Mouse (Mus musculus): ENCODE data around the gene Ppard. TPM values are rescaled to one million over a fixed set of nuclear protein-coding genes. Genes with fewer than 3 reads are reported as not detected.
A peak's percentile ranks its signal among the peaks of the same experiment; 100 is the strongest.
"Not testable (repeated sequence)": the region's sequence is repeated elsewhere in the genome, so short reads cannot be mapped to it uniquely, and the experiment has no call there.

Gene Ppard
- 2.3 and 3.0 TPM in 2 replicates for polyA plus RNA-seq (2015; fragmentation: Nextera tagmentation; extraction: Ambion mirVana)

GRCm38 (mm10) chr17:28232475-28233060 is at the start of gene Ppard:
Gene Ppard, plus strand, starts transcription at chr17:28232700.
- peak; percentile 98 for DNase-seq (ENCODE audit: low spot score)

DNA sequence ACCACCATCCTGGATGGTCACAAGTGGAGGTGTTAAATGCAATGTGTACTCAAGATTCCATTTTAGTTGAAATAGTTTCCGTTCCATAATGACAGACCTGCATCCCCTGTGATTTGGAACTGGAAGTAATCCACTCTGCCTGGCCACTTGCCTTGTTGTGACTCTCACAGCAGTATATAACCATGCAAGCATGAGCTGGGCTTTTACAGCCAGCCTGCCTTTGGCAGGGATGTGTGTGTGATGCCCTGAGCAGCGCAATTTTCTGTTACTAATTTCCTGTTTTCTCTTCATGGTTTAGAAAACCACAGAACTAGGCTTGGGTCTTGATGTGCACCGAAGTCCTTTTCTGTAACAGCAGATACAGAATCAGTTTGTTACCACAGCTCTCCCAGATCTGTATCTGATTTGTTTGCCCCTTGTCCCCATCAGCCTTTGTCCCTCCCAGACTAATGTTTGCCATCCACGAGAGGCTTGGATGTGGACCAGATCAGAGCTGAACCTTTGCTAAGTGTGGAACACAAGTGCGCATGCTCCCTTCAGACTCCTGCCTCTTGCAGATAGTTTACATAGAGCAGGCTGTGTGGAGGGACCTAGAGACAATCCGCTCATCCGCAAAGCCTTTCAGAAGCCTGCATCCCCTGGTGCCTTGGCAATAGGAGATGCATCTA is 47.4 kb upstream of the Ppard start:
- DNase-seq (ENCODE audit: low spot score): no peak

- no peak for DNase-seq (ENCODE audit: low spot score)
These were observed 44.2 kb upstream of the Ppard start for GRCm38 (mm10) chr17:28188313-28188712.

GRCm38 (mm10) chr17:28192754-28193153 is 39.7 kb upstream of the Ppard start:
- no peak for DNase-seq (ENCODE audit: low spot score)

GRCm38 (mm10) chr17:28193559-28193958 is 38.9 kb upstream of the Ppard start:
- no peak for DNase-seq (ENCODE audit: low spot score)

DNA sequence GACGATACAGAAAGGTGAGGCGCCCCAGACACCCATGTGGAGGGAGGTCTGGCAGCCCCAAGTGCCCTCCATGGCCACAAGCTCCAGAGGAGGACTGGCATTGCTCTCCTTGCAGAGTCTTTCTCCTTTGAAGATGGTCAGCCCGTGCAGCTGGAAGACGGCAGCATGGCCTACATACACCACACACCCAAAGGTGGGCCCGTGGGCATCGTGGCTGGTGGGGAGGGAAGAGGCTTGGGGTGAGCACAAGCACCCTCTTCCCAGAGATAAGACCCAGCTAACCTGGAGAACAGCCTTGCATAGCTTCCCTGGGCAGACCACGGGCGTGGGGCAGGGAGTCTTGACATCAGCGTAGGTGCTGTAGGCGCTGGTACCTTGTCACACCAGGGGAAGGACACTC is 37.5 kb upstream of the Ppard start:
- no peak for DNase-seq (ENCODE audit: low spot score)

- no peak for DNase-seq (ENCODE audit: low spot score)
These were observed 34.9 kb upstream of the Ppard start for GRCm38 (mm10) chr17:28197646-28198045.

GRCm38 (mm10) chr17:28201982-28202381 is 30.5 kb upstream of the Ppard start:
- DNase-seq (ENCODE audit: low spot score): no peak

GRCm38 (mm10) chr17:28204052-28204720 is 28.3 kb upstream of the Ppard start:
- peak; percentile 87 for DNase-seq (ENCODE audit: low spot score)

- DNase-seq (ENCODE audit: low spot score): no peak
These were observed 27.1 kb upstream of the Ppard start for GRCm38 (mm10) chr17:28205443-28205842.

DNA sequence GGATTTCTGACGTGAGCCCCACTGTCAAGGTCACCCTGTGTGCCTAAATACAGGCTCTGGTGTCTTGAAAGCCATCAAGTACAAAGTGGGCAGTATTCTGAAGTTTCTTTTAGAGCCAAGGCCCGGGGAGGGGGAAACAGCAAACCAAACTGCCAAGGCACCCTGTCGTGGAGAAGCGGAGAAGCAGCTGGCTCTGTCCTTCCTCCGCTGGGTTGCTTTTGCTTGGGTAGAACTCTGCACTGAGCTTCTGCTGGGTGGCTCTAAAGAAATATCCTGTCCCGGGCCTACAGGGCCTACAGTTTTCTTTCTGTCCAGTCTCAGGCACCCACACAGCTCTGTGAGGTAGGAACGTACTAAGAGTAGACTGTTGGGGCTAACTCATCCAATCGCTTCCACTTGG is 25.4 kb upstream of the Ppard start:
- DNase-seq (ENCODE audit: low spot score): peak; percentile 70

- peak; percentile 93 for DNase-seq (ENCODE audit: low spot score)
These were observed 24.7 kb upstream of the Ppard start, which contains the start of gene Def6 for GRCm38 (mm10) chr17:28207591-28208313. Gene Def6, plus strand, starts transcription at chr17:28207778.

DNA sequence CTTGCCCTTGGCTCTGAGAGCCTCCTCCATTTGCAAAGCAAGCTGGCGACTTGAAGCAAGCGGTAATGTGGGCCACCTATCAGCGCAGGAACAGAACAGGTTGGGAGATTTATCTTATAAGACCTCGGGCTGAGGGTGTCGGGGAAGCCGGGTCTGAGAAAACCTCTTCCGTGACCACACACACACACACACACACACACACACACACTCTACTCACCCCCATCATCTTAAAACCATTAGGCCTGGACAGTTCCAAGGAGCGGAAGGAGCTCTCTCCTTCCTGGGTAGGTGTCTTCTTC is 24.2 kb upstream of the Ppard start:
- no peak for DNase-seq (ENCODE audit: low spot score)

DNA sequence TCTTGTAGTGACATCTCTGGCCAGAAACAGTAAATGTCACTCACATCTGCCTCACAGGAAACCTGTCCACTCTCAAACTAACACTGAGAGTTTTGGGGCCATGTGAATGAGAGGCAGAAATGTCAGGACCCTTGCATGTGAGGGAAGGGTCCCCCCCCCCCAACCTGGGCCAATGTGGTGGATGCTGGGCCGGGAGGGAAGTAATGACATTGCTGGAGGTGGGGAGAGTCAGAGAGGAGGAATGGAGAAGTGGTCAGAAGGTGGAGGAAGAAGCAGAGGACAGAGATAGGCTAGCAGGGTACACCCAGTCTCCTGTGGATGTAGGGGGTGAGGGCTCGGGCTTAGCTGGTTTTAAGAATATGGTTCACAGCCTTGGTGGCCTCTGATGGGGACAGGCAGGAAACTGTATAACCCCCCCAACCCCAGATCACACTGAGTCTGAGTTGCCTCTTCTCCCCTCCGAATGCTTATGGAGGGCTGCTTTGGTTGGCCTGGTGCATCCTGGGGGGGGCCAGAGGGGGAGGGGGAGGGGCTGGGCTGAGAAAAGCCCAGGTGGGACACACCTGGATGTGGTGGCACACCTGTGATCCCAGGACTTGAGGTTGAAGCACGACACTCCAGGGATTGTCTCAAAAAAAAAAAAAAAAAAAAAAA is 22.9 kb upstream of the Ppard start:
- DNase-seq (ENCODE audit: low spot score): peak; percentile 71

- DNase-seq (ENCODE audit: low spot score): peak; percentile 90
These were observed 20.6 kb upstream of the Ppard start for GRCm38 (mm10) chr17:28211921-28212341.

GRCm38 (mm10) chr17:28212391-28212790 is 20.1 kb upstream of the Ppard start:
- DNase-seq (ENCODE audit: low spot score): no peak

DNA sequence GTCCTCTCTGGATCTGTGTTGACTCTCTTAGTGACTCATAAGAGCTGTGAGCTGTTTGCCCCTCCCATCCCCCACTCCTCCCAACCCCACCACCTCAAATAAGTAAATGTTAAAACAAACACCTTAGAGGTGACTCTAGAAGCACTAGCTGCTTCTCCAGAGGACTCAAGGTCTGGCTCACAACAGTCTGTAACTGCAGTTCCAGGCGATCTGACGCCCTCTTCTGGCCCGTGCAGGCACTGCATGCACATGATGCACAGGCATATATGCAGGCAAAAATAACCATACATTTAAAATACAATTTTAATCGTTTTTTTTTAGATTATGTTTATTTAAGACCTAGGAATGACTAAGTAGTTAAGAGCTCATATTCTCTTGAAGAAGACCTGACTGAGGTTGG is 19.3 kb upstream of the Ppard start:
- DNase-seq (ENCODE audit: low spot score): peak; percentile 68

- DNase-seq (ENCODE audit: low spot score): no peak
These were observed 15.7 kb upstream of the Ppard start for GRCm38 (mm10) chr17:28216791-28217190.

GRCm38 (mm10) chr17:28217721-28218649 is 14.5 kb upstream of the Ppard start:
- peak; percentile 94 for DNase-seq (ENCODE audit: low spot score)

GRCm38 (mm10) chr17:28222463-28222862 is 10.0 kb upstream of the Ppard start:
- DNase-seq (ENCODE audit: low spot score): not testable (repeated sequence)
